ENCODE assay signal across 12 mouse cellular contexts in genomic region chr1:79860411-79861039, GRCm38 (mm10). TPM values are rescaled to one million over a fixed set of nuclear protein-coding genes. Genes with fewer than 3 reads are reported as not detected.
DNase-seq lines count a peak whose midpoint lies in the region; ATAC-seq and TF ChIP-seq lines count a peak whose summit lies in the region.
"Had no signal": no experiment of that assay in that cellular context is flagged by ENCODE, and none has a peak within 500 bp of the region (broad histone marks: within the 10 kb centered on the region; RNA-seq: fewer than 3 reads in every experiment).

No protein-coding gene starts in this region.

- peak; percentile 78 for ATAC-seq in lung, embryonic 16.5 days (ENCODE audit: low read depth)
- ATAC-seq in hindbrain, postnatal 0 days, result peak; percentile 65
- ATAC-seq in neural tube, embryonic 12.5 days (ENCODE audit: low FRiP score, low read depth), result peak; percentile 11; the same call in 1 of the 2 replicates
- ATAC-seq: liver, postnatal 0 days had no signal

- no peak for TF ChIP-seq EP300 in heart, adult 2 months (IDR thresholded peaks at IDR 0.05; ENCODE audit: insufficient read depth, low read depth, low read length)

- peak overlapping the region; percentile 62; the same call in 1 of the 2 replicates for H3K27ac ChIP-seq in heart, embryonic 10.5 days
- no peak overlapping the region for H3K27ac ChIP-seq in heart, adult 2 months
- H3K27ac ChIP-seq in lung, embryonic 16.5 days (ENCODE audit: low read length), result peak overlapping the region; percentile 91
- H3K27ac ChIP-seq in hindbrain, postnatal 0 days, result peak overlapping the region; percentile 72
- H3K27ac ChIP-seq in neural tube, embryonic 12.5 days, result peak overlapping the region; percentile 13; the same call in 1 of the 2 replicates

- no peaks in the 10 kb centered on the region for H3K27me3 ChIP-seq in heart, embryonic 10.5 days (ENCODE audit: insufficient read depth, poor library complexity, severe bottlenecking)
- peaks cover 4% of the 10 kb centered on the region for H3K27me3 ChIP-seq in heart, adult 2 months (ENCODE audit: control insufficient read depth, insufficient read depth, low read length)
- H3K27me3 ChIP-seq in lung, embryonic 16.5 days (ENCODE audit: control insufficient read depth, insufficient read depth, low read depth, low read length), result no peaks in the 10 kb centered on the region
- H3K27me3 ChIP-seq in hindbrain, postnatal 0 days (ENCODE audit: insufficient read depth, low read length), result no peaks in the 10 kb centered on the region
- H3K27me3 ChIP-seq in neural tube, embryonic 12.5 days (replicated peaks), result no peaks in the 10 kb centered on the region

- H3K9me3 ChIP-seq in heart, embryonic 10.5 days, result no peaks in the 10 kb centered on the region
- no peaks in the 10 kb centered on the region for H3K9me3 ChIP-seq in lung, embryonic 16.5 days (ENCODE audit: control insufficient read depth, low read length)
- H3K9me3 ChIP-seq in hindbrain, postnatal 0 days (ENCODE audit: low read length), result no peaks in the 10 kb centered on the region
- H3K9me3 ChIP-seq in neural tube, embryonic 12.5 days, result no peaks in the 10 kb centered on the region

- no peak for TF ChIP-seq CTCF in heart, adult 2 months (IDR thresholded peaks at IDR 0.05)
- TF ChIP-seq CTCF in lung, adult 2 months (IDR thresholded peaks at IDR 0.05; ENCODE audit: insufficient read depth, low read length), result no peak
- TF ChIP-seq CTCF in hindbrain, postnatal 0 days (IDR thresholded peaks at IDR 0.05; ENCODE audit: low read depth), result no peak

- H3K4me3 ChIP-seq in heart, embryonic 10.5 days, result no peak overlapping the region
- no peak overlapping the region for H3K4me3 ChIP-seq in heart, adult 2 months
- no peak overlapping the region; the same call in 1 of the 2 replicates for H3K4me3 ChIP-seq in lung, embryonic 16.5 days (ENCODE audit: low read length)
- no peak overlapping the region for H3K4me3 ChIP-seq in lung, adult 2 months (replicated peaks; ENCODE audit: extremely low read depth, low read depth, low read length)
- no peak overlapping the region for H3K4me3 ChIP-seq in hindbrain, postnatal 0 days (ENCODE audit: low read length)
- H3K4me3 ChIP-seq in neural tube, embryonic 12.5 days, result no peak overlapping the region
- H3K4me3 ChIP-seq: erythroblast, embryonic 14.5 days had no signal

- intact Hi-C loops in heart, adult 2 months (cut with DNase I), result no loop called here

- H3K79me2 ChIP-seq in heart, adult 2 months (replicated peaks; ENCODE audit: control insufficient read depth, insufficient read depth, low read length), result no peaks in the 10 kb centered on the region

- H3K4me1 ChIP-seq in heart, embryonic 10.5 days, result peaks cover 43% of the 10 kb centered on the region
- peaks cover 4% of the 10 kb centered on the region for H3K4me1 ChIP-seq in heart, adult 2 months (ENCODE audit: control insufficient read depth, insufficient read depth, low read length)
- H3K4me1 ChIP-seq in lung, embryonic 16.5 days (replicated peaks; ENCODE audit: control insufficient read depth, insufficient read depth, low read length), result peaks cover 31% of the 10 kb centered on the region
- peaks cover 12% of the 10 kb centered on the region for H3K4me1 ChIP-seq in lung, adult 2 months (ENCODE audit: control insufficient read depth, insufficient read depth, low read length)
- H3K4me1 ChIP-seq in hindbrain, postnatal 0 days (ENCODE audit: insufficient read depth, low read length), result no peaks in the 10 kb centered on the region; the same call in 1 of the 2 replicates
- peaks cover 33% of the 10 kb centered on the region for H3K4me1 ChIP-seq in neural tube, embryonic 12.5 days

- TF ChIP-seq POLR2A in heart, adult 2 months (IDR thresholded peaks at IDR 0.05; ENCODE audit: insufficient read depth, low read depth, low read length), result no peak
- TF ChIP-seq POLR2A in lung, adult 2 months (IDR thresholded peaks at IDR 0.05; ENCODE audit: borderline replicate concordance, extremely low read depth, low read depth, low read length), result no peak

- no peak overlapping the region for H3K9ac ChIP-seq in heart, adult 2 months (ENCODE audit: low read depth, low read length)
- no peak overlapping the region for H3K9ac ChIP-seq in lung, embryonic 16.5 days (ENCODE audit: low read length)
- no peak overlapping the region for H3K9ac ChIP-seq in hindbrain, postnatal 0 days (replicated peaks; ENCODE audit: low read length)
- no peak overlapping the region for H3K9ac ChIP-seq in neural tube, embryonic 12.5 days
- H3K9ac ChIP-seq: liver, postnatal 0 days had no signal

- WGBS in heart, embryonic 10.5 days, result 29% methylated on average over 12 of the region's 12 CpGs
- 33% methylated on average over 12 of the region's 12 CpGs for WGBS in heart, adult 2 months
- 17% methylated on average over 12 of the region's 12 CpGs for WGBS in lung, embryonic 16.5 days
- WGBS in lung, adult 2 months, result 25% methylated on average over 12 of the region's 12 CpGs
- WGBS in hindbrain, postnatal 0 days, result 27% methylated on average over 12 of the region's 12 CpGs
- WGBS in neural tube, embryonic 12.5 days, result 30% methylated on average over 12 of the region's 12 CpGs

- no peaks in the 10 kb centered on the region for H3K36me3 ChIP-seq in heart, embryonic 10.5 days
- H3K36me3 ChIP-seq in heart, adult 2 months (ENCODE audit: control insufficient read depth, insufficient read depth, low read length), result no peaks in the 10 kb centered on the region
- H3K36me3 ChIP-seq in lung, embryonic 16.5 days (ENCODE audit: control insufficient read depth, insufficient read depth, low read length), result no peaks in the 10 kb centered on the region
- no peaks in the 10 kb centered on the region for H3K36me3 ChIP-seq in hindbrain, postnatal 0 days (ENCODE audit: insufficient read depth, low read length)
- H3K36me3 ChIP-seq in neural tube, embryonic 12.5 days, result no peaks in the 10 kb centered on the region

- peak overlapping the region; percentile 42; the same call in 1 of the 2 replicates for H3K4me2 ChIP-seq in lung, embryonic 16.5 days (ENCODE audit: low read depth, low read length)
- peak overlapping the region; percentile 17 for H3K4me2 ChIP-seq in hindbrain, postnatal 0 days (ENCODE audit: low read depth, low read length)
- 0 out of 2 replicates have a peak overlapping the region, but pooled peaks have one; percentile 28 for H3K4me2 ChIP-seq in neural tube, embryonic 12.5 days (replicated peaks)

- DNase-seq in heart, embryonic 10.5 days (ENCODE audit: low spot score), result no peak
- no peak for DNase-seq in heart, adult 2 months
- no peak for DNase-seq in lung, adult 2 months
- DNase-seq in hindbrain, postnatal 0 days (ENCODE audit: low spot score), result peak; percentile 64
- no peak for DNase-seq in right cerebral cortex, adult 18-20 months
- DNase-seq in ovary, postnatal 14 days (ENCODE audit: low spot score), result no peak
- DNase-seq: adrenal gland, adult 2 months; kidney, adult 18-20 months; liver, postnatal 0 days had no signal

RNA-seq across cellular contexts. Expression of gene Serpine2, which starts 0.5 kb away (rescaled TPM):
- polyA plus RNA-seq in heart, embryonic 10.5 days (2016; fragmentation: Nextera tagmentation; extraction: Ambion mirVana), result 112 and 136 TPM in 2 replicates
- total RNA-seq in heart, adult 2 months (2021), result 10 to 100 TPM; 18.1 to 24.9 TPM
- polyA plus RNA-seq in heart, adult 2 months (2012; rRNA removed), result 28.4 and 40.6 TPM in 2 replicates
- 342 and 369 TPM in 2 replicates for polyA plus RNA-seq in lung, embryonic 16.5 days (2015; fragmentation: Nextera tagmentation; extraction: Ambion mirVana)
- polyA plus RNA-seq in lung, adult 2 months (2012; rRNA removed), result 70.9 and 107 TPM in 2 replicates
- total RNA-seq in hindbrain, postnatal 0 days (2014; rRNA removed), result 234 and 251 TPM in 2 replicates
- 505 and 540 TPM in 2 replicates for polyA plus RNA-seq in hindbrain, postnatal 0 days (2015; fragmentation: Nextera tagmentation; extraction: Ambion mirVana)
- polyA plus RNA-seq in neural tube, embryonic 12.5 days (2016; fragmentation: Nextera tagmentation; extraction: Ambion mirVana), result 173 and 189 TPM in 2 replicates

Comparison
In these comparisons a context has a peak if more than half of its experiments do, and no peak if none do; other contexts are left out.
1. ATAC-seq: peak in every context shown above with its lines; median percentile 78 in lung, embryonic 16.5 days; 65 in hindbrain, postnatal 0 days; 11 in neural tube, embryonic 12.5 days.